Mouse (Mus musculus) c-Kit-positive CD71-negative TER-119-negative erythroid progenitor cells, embryonic 14.5 days (primary cell): ENCODE results near the gene Rnf123.

ENCODE experiments used
- DNase-seq: peaks from one replicate; pipeline ENCODE4 v3.0.0-alpha.2; 2013; ENCODE audit warnings: low read depth

Rnf123 gene

DNA sequence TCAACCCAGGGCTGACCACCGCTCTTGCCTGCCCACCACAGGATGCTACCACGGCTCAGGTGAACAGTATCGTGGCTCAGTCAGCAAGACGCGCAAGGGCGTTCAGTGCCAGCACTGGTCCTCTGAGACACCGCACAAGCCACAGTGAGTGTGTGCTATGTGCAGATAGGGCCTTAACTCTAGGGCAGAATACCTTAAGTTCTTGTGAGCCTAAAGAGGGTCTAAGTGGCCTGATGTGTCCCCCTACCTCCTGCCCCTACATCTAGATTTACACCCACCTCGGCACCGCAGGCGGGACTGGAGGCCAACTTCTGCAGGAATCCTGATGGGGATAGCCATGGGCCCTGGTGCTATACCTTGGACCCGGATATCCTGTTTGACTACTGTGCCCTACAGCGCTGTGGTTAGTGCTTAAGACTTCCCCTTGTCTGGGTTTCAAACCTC is at the start of gene Rnf123:
Gene Rnf123, minus strand, starts transcription at position 359 of the 444 bp plus-strand sequence.
- DNase-seq = no peak

DNA sequence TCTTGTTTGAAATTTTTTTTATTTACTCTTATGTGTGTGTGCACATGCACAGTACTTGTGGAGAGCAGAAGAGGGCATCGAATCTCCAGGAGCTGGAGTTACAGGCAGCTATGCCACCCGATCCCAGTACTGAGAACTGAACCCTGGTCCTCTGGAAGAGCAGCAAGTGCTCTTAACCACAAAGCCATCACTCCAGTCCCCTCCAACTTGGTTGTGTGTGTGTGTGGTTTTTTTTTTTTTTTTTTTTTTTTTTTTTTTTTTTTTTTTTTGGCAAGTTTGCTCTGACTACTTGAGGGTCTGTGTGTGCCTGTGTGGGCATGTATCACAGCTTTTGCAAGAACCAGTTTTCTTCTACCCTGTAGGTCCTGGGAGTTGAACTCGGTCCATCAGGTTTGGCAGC is 49.2 kb upstream of the Rnf123 start:
- DNase-seq = no peak

DNA sequence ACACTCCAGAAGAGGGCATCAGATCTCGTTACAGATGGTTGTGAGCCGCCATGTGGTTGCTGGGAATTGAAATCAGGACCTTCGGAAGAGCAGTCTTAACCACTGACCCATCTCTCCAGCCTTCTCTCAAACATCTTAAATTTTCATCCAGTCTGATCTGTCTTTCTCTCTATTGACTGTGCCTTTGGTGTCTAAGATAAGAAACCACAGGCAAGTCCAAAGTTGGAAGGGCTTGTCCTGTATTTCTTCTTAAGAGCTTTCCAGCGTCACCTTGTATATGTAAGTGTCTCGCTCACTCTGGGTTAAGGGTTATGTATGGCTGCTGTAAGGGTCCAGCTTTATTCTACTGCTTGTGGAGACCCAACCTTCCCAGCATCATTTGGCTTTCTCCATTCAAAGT is 48.4 kb upstream of the Rnf123 start:
- no peak for DNase-seq

DNA sequence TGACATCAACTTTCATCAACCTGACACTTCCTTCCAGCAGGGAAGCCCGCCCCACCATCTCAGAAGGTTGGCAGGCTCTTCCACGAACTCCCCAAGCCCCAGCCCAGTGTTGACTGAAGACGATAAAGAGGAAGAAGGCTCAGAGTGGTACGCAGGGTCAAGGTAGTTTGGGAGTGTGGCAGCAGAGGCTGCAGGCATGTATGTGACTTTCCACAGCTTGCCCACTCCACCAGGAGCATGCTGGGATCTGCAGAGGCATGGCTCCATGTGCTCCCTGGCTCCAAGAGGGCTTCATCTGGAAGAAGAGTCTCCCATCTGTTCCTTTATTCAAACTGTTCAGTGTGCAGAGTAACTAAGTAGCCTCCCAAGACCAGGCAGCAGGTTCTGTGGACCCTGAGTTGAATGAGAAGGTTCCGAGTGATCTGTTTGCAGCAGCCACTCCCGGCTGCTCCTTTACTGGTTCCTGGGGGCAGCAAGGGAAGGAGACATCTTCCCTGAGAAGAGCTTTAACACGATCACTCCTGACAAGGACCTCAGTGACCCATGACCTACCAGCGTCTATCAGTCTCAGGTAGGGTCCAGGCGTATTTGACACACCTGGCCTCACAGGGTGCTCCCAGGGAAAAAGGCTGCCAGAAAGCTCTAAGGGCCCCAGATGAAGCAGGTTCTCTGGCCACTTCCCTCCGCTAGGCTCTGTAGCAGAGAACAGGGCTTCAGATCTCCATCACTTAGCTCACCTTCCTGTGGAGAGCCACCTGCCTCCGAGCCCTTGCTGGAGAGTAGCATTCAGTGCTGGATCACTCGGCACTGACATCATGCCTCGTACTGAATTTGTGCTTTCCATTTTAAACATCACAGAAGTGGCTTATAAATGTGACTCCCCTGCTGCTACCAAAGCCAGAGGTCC is 46.1 kb upstream of the Rnf123 start:
- no peak for DNase-seq

DNA sequence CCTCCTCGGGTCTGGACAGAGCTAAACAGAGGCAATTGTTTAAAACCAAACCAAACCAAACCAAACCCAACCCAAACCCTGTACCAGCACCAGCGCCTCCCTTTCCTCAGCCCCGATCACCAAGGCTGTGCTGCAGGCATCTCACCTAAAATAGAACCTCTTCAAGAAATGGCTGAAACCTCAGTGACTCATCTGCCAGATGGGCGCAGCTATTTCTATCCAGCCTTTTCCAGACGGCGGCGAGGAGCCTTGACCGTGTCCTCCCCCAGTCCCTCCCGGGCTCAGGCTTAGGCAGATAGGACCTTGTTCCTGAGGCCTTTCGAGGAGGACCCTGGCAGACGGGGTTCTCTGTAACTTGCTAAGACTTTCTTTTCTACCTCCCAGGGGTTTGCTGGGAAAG is 45.1 kb upstream of the Rnf123 start:
- DNase-seq = no peak

DNA sequence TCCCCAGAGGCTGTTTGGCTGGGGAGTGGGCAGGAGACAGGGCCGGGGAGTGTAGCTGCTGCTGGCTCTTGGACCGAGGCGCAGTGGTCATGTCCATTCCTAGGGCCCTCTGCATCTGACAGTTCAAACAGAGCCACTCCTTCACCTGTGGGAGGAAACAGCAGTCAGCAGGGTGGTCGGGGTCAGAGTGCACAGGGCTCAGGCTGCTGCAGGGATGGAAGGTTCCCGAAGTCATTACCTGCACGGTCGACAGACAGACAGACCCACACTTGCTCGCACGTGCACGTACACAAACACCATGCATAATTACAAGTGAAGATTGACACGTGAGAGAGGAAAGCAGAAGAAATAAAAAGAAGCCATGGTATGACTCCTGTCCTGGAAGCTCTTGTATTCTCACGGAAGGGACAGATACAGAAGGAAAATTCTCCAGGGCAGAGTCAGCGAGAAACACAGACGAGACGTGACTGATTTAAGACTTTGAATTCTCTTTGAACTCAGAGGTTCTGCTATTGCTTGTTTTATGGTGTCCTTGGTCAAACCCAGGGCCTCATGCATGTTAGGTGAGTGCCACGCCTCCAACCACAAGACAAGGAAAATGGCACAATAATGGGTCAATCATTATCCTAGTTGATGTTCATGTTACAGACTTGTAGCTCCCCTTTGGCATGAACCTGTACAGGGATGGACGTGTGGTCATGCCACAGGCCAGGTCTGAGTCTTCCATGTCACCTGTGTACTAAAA is 43.5 kb upstream of the Rnf123 start:
- DNase-seq = no peak

DNA sequence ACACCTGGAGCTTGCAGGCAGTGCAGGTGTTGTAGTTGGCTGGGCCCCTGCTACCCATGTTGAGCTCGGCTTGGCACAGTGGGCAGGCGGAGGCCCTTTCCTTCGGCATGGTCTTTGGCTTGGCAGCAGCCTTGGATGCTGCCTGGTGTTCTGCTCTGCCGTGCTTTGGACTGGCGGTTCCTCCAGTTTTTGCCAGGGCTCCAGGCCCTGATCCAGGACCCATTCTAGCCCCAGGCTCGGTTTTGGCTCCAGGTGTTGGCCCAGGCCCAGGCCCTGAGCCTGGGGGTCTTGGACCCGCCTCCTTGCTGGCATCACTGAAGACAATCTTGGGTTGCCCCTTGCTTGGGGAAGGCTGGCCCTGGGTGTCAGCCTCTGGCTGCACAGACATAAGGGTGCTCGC is 42.6 kb upstream of the Rnf123 start:
- no peak for DNase-seq

DNA sequence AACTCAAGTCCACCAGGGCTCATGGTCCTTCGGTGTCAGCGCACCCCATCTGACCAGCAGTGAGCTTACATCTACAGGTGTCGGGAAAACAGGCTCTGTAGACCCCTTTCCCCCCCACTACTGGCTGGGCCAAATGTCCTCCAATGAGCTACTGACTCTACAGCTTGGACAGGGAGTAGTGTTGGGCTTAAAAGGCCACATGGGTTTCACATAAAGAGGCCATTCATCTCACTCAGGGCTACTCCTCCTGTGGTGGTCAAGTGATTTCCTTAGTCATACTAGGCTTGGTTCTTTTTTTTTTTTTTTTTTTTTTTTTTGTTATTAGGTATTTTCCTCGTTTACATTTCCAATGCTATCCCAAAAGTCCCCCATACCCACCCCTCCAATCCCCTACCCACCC is 40.8 kb upstream of the Rnf123 start:
- DNase-seq = no peak

DNA sequence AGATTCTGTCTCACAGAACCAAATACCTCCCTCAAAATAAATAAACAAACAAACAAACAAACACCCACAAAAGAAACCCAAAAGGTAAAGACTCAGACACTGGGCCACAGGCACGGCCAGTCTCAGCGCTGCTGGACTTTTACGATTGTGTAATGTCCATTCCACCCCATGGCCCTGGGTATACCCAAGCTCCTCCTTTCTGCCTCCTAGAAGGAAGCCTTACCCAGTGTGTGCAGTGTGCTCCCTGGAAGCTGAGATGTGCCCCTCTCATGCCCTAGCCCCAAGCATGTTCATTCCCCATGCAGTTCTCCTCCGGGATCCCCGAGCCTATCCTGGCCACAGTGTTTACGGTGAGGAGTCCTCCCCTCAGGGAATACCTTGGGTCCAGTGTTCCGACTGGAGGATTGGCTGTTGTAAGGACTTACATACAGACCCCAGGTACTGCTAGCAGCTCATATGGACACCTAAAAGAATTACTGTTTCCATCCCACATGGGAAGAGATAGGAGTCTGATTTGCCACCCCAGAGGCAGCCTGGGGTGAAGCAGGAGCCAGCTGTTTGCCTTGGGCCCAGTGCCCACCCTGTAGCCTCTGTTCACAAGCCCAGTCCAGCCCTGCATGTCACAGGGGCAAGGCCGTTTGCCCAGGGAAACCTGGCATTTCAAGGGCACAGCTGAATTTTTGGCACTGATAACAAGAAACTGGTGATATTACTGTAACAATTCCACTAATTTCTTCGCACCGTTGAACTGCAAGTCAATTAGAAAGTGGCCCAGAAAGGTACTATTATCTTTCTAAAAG is 38.2 kb upstream of the Rnf123 start:
- no peak for DNase-seq

DNA sequence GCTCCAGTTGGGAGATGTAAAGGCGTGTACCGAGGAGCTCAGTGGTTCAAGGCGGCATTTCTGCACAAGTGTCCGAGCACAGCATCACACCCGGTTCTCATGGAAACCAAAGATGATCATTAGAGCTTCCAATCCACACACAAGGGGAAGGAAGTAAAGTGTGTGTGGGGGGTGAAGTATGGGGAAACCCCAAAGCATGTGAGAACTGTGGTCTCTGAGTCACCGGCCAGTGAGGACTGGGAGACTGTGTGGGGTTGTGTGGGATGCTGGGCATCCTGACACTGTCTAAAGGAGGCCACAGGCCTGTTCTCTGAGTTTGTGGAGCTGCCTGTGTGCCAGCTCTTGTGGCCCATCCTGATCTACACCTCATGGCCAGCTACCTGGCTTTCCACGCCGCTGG is 37.5 kb upstream of the Rnf123 start:
- peak; percentile 67 for DNase-seq

DNA sequence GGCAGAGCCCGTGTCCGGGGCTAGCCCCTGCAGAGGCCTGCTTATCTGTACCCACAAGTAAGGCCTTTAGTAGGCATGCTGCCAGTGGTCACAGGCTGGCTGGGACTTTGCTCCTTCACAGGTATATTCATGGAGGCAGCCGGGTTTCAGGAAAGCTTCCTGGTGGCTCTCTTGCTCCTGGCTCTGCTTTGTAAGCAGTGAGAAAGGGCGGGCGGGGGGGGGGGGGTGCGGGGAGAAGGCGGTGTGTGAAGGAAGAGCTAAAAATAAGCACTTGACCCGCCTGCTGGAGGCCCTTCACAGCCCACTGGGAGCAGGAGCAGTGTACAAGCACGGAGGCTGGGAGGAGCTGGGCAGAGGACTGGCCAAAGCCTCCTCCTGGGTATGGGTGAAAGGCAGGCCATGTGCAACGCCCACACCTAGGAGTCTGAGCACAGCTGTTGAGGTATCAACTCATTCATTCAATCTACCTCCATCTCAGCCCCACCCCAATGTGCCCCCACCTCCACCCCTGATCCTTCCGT is 36.8 kb upstream of the Rnf123 start:
- DNase-seq = no peak

DNA sequence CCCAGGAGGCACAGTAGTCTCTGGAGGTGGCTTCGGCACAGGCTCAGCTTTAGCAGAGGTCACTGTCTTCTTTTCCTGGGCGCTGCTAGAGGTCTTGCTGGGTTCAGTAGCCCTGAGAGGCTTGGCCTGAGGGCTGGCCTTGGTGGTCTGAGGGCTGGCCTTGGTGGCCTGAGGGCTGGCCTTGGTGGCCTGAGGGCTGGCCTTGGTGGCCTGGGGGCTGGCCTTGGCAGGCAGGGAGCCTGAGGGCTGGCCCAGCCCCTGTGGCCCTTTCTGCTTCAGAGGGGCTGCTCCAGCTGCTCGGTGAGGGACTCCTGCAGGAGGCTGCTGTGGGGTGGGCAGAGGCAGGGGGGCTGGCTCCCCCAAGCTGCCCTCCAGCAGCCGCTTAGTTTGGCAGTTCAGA is 34.0 kb upstream of the Rnf123 start:
- DNase-seq = no peak

DNA sequence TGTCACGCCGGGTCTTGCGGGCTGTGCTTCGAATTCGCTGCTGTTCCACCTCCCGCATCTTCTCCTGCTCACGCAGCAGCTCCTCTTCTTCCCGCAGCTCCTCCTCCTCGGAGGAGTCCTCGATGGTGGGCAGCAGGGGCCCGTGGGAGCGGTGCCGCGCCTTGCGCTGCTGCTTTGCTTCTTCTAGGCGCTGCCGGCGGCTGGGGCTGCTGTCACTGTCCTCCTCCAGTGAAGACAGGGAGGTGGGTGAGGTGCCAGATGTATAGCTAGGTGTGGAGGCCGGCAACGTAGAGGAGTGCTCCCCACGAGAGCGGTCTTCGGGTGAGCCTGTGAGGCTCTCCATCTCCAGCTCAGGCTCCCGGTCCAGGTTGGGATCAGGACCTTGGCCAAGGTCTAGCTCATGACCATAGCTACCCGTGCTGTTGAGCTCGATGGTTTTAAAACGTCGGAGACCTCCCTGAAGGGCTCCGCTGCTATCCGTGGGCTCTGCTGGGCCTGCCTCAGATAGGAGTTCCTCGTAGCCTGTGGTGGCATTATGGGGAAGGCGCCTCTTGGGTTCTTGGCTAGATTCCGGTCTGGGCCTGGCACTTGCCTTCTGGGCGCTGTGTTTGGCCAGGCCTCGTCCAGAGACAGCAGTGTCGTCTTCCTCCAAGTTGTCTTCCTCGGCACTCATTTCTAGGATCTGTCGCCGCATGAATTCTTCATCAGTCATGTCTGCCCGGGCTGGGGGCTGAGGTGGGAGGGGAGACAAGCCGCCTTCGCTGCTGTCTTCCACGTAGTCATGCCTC is 32.3 kb upstream of the Rnf123 start:
- no peak for DNase-seq

DNA sequence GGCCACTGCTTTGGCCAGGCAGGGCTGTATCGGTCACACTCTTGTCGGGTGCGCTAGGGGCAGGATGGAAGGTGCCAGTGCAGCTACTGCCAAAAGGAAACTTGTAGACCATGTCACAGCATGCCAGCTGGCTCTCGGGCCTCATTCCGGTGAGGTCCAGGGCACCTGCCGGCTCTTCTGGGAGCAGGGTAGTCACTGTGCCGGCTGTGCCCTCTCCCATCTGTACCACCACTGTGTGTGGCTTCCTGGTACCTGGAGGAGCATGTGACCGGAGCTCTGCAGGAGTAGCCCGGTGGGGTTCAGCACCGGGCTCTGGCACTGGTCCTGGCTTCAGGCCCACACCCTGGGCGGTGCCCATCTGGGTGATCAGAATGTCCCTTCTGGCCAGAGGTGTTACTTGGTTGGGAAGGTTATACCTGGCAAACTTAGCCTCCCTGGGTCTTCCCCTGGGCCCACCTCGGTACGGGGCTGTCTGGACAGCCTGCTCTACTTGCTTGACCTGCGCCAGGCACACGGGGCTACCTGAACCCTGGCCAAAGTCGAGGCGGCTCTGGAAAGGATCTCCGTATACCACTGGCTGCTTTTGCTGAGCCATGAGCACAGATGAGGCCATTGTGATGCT is 29.7 kb upstream of the Rnf123 start:
- no peak for DNase-seq

DNA sequence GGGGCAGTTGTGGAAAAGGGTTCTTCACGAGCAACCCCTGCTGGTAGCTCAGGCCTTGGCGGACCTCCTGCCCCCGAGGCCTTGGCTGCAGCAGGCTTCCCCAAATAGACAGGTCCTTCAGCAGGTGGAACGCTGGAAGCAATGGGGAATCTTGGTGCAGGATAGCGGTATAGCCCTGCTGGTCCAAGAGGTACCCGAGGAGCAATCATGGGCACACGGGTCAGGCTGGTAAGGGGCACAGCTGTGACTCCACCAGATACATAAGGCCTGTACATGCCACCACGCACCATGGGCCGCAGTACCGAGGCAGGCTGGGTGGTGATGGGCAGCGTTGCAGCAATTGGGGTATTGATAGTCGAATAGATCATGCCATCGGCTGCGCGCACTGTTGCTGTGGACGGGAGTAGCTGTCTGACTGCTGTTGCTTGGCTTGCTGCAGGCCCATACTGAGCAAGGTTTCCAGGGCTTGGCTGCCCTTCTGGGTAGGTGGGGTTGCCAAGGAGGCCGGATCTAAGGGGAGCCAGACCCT is 28.5 kb upstream of the Rnf123 start:
- DNase-seq = no peak

DNA sequence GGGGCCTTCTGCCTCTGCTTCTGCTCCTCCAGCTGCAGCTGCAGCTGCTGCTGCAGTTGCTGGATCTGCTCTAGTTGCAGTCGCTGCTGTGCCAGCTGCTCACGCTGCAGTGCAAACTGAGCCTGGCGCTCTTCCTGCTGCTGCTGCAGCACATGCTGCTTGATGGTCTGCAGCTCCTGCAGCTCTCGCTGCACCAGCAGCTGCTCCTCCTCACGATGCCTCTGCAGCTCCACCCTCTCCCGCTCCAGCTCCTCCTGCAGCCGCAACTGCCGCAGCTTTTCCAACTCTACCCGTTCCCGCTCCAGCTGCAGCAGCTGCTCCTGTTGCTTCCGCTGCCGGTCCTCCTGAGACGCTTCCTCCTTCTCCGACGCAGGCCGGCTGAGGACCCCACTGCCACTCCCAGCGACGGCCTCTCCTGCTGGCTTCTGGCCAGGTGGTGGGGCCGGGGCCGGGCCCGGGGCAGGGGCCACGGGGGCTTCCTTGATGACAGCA is 28.0 kb upstream of the Rnf123 start:
- DNase-seq = no peak

DNA sequence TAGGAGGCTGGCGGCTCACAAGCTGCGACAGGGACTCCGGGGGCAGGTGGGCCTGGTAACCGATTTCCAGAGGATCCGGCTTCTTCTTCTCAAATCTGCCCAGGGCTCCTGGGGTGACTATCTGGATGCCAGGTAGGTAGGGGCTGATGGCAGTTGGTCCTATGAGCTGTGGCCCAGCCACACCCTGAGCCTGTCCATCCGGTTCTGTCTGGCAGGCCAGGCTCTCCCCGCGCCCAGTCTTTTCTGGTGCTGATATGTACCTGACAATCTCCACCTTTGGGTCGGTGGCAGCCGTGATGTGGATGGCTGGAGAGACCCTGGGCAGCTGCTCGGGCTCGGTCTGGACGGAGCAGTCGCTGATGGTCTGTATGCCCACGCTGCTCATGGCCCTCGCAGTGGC is 27.0 kb upstream of the Rnf123 start:
- DNase-seq = no peak

DNA sequence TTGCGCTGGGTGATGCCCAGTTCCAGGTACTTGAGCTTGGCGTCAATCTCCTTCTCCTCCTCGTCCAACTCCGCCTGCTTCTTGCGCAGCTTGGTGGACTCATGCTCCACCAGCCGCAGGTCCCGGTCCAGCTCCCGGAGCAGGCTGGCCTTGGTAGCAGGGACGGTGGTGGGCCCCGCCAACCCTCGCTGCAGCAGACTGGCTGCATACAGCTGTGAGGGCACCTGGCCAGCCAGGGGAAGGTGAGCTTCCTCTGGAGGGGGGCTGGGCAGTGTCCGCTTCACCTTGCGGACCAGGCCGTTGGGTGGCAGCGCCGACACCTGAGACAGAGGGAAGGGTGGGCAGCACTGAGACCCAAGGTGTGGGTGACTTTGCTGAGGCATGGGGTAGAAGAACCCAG is 24.7 kb upstream of the Rnf123 start:
- DNase-seq = no peak

DNA sequence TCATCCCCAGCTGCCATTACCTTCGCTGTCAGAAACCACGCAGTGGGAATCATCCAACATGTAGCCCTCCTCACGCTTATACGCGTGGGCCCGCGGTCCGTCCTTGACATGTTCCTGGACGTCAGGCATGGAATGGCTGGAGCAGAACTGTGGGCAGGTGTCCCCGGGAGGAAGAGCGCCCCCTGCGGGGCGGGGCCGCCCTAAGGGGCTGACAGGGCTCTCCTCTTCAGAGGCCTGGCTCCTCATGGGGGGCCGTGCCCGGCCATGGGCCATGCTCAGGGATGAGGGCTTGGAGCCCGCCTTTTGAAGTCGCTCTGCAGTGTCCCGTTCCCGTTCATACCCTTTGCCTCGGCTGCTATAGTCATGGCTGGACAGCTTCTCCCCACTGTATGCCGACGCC is 22.9 kb upstream of the Rnf123 start:
- no peak for DNase-seq

DNA sequence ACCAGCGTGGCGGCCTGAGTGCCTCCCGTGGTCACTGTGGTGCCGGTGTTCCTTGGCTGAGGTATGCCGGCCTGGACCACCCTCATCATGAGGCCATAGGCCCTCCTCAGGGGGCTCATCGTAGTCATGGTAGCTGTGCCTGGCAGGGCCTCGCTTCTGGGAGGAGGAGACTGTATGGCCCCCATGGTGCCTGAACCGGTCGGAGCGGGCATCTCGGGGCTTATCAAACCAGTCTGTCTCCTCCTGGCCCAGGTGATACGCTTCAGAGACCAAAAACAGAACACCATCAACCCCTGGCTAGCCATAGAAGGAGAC is 22.4 kb upstream of the Rnf123 start:
- no peak for DNase-seq
